Mouse (Mus musculus) heart, postnatal 25 days (tissue): ENCODE data around the gene Cks2. TPM values are rescaled to one million over a fixed set of nuclear protein-coding genes. Genes with fewer than 3 reads are reported as not detected.
"Not testable (repeated sequence)": the region's sequence is repeated elsewhere in the genome, so short reads cannot be mapped to it uniquely, and the experiment has no call there.

ENCODE experiments used
- DNase-seq: peaks from one replicate; pipeline ENCODE4 v3.0.0; 2022; ENCODE audit warnings: low spot score
- intact Hi-C: fragments of 180-260 bp; cut with DNase I; formaldehyde crosslinking; loops from one replicate; pipeline ENCODE4 v1.15.1; 2025
- total RNA-seq, 2 experiments: library from RNA; stranded (reverse); gene quantifications; 2 replicates each; pipeline ENCODE4 v1.2.3; 2021

The Cks2 gene
- total RNA-seq, 2 experiments from 2014 or later: 1.8 to 2.5 TPM

DNA sequence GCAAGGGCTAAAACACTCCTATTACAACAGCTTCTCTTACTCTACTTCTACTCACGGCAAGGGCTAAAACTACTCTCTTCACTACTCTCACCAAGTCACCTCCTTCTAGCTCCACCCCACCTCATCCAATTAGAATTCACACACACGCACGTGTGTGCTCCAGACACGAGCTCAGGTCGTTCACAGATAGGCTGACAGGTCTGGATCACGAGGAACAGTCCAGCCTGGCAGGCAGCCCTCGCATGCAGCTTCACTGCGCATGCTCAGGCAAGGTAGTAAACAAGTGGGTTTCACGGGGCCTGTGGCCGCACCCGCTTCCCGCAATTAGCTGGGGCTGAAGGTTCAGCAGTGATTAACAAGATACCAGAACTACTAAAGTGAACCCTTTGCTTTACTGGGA is 23.2 kb downstream of the Cks2 start:
- DNase-seq, intact Hi-C loops: not testable (repeated sequence)

DNA sequence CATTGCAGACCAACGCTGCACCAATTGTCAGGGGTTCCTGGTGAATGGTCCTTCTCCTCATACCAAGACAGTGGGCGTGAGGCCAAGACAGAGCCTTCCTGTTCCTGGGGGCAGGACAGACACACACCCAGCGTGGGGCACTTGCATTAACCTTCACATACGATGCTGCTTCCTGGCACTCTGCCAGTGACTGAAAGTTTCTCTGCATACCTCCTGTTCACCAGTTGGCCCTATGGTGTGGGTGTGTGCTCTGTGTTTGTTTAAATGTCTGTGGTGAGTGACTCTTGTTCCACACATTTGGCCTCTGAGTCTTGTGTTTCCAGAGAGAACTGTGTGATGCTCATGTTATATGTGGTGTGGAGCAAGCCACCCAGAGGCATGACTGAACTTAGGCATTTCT is 31.6 kb downstream of the Cks2 start:
- intact Hi-C loops: no loop called here
- DNase-seq: no peak

DNA sequence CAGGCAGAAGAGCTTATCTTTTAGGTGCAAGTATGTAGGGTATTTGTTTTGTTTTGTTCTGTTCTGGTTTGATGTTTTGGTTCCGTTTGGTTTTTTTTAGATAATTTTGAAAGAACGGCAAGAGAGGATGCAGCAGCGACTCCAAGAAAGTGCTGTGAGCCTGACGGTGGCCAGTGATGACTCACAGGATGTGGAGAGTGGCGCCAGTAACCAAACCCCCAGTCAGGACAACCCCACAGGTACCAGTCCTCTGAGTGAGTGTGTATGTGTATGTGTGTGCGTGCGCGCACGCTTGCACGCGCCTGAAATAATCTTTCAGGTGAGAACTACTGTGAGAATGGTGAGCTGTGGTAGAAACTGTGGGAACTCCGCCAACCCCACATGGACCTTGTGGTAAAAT is 32.0 kb downstream of the Cks2 start:
- no peak for DNase-seq
- intact Hi-C loops: no loop called here

DNA sequence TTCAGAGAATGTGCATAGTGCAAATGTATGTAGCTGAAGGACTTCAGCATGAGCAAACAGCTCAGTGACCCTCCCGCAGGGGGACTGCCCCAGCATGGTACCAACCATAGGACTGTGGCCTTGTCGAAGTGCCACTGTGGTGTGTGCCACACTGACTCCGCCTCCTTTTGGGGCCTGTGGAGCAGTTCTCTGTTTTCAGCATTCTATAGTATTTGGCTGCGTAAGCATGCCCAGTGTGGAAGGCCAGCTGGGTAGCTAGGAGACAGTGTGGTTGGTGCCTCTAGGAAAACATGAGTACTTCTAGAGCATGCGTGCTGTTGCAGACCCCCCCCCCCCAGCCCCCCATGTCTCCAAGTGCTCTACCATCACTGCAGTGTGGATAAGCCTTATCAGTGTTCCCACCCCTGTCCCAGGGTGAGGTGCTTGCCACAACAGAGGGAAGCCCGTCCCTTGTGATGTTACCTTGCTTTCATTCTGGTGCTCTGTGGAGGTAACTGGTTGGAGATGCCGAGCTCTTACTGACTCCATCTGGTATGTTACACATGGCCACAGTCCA is 32.7 kb downstream of the Cks2 start:
- intact Hi-C loops: no loop called here
- no peak for DNase-seq

DNA sequence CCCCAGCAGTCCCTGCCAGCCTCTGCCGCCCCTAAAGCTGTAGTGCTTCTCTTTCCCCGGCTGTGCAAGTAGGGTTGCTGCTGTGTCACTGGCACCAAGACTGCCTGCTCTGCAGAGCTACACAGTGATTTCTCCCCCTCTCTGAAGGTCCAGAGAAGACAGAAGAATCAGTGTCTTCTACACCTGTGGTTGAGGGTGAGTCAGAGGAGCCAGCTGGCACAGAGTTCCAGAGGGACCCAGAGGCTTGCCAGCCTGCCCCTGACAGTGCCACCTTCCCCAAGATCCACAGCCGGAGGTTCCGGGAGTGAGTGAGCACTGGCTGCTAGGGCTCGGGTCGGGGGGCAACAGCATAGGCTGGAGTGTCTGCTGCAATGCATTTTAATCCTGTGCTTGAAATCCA is 33.7 kb downstream of the Cks2 start:
- no peak for DNase-seq
- intact Hi-C loops: no loop called here

DNA sequence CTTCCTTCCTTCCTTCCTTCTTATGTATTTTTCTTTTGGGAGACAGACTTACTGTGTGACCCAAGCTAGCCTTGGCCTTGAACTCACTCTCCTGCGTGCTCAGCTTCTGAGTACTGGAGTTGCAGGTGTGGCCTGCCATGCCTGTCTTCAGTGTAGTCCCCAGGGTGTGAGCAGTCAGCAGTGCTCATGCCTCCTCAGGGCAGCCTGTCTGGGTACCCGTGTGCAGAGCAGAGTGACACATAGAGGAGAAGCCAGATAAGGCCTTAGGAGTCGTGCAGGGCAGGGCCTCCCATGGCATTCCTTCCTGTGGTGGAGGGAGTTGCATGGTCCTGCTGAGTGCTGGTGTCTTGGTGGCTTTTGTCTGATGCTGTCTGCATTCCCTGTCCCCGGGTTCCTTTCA is 34.3 kb downstream of the Cks2 start:
- intact Hi-C loops: no loop called here
- DNase-seq: no peak

DNA sequence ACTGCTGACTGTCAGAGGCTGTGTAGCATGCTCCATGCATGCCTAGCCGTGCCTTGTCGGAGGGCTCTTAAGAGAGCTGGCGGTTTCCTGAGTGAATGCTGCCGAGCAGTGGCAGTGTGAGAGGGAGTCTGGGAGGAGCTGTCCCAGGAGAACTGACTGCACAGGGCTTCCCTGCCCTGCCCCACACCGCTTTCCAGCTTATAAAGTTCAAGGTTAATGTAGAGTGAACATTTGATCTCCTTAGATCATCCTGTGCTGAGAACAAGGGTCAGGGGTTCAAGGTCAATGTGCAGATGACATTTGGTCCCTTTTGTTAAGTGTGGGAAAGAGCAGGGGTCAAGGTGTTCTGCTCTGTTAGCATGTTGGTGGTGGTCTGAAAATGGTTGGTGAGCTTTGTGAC is 36.0 kb downstream of the Cks2 start:
- intact Hi-C loops: no loop called here
- no peak for DNase-seq

DNA sequence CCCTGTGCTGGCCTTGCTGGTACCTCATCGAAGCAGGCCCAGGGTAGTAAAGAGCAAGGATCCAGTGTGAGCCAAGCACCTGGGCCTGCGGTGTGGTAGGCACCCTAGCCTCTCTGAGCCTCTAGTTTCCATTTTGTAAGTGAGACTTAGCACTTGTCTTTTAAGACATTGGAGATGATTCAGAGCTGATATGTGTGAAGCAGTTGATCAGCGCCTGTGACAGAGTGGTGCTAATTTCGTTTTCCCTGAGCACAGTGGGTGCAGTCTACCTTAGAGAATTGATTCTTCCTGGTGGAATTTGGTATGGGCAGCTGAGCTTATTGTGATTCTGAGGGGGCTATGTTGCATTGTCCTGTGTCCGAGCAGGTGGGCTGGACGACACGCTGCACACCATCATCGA is 36.6 kb downstream of the Cks2 start:
- DNase-seq: no peak
- intact Hi-C loops: no loop called here

DNA sequence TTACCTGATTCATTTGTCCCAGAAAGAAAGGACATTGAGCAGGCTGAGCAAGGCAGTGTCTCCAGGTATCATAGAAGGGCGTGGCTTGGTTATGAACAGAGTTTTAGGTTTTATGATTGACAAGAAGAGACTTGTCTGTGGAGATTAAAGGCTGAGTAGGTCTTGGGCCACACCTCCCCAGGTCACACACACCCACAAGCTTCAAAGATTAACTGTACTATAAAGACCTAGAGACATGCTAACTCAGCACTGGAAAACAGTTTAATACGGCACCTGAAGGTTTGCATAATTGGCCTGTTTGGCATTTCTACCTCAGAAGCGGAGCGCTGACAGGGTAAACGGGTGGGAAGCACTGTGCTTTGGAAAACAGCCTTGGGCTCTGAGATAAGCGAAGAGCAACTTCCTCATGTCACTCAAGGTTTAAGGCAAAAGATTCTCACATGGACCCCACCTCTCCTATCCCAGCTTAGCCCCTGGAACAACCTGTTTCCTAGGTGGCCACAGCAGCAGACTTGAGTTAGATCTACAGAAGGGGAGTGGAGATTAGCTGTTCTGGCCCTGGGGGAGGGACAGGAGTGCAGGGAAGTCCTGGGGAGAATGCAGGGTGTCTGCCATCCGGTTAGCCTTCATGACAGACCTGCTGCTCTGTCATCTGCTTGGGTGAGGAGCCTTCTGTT is 40.4 kb downstream of the Cks2 start:
- DNase-seq: no peak
- intact Hi-C loops: no loop called here

DNA sequence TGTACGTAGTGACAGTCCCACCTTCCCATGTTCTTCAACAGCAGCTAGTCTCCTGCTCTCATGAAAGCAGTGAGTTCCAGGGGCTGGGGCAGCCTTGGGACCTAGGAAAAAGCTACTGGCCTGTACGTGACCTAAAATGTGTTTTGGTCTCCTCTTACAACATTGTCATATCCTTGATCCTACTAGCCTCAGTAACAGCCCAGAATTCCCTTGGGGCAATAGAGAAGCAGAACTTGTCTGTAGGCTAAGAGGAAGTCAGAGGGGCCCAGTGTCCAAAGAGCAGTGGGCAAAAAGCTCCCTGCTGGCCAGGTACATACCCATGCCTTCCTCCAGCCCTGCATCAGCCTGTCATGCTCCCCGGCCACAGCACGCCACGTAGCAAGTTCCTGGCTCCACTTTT is 41.9 kb downstream of the Cks2 start:
- DNase-seq: no peak
- intact Hi-C loops: no loop called here

DNA sequence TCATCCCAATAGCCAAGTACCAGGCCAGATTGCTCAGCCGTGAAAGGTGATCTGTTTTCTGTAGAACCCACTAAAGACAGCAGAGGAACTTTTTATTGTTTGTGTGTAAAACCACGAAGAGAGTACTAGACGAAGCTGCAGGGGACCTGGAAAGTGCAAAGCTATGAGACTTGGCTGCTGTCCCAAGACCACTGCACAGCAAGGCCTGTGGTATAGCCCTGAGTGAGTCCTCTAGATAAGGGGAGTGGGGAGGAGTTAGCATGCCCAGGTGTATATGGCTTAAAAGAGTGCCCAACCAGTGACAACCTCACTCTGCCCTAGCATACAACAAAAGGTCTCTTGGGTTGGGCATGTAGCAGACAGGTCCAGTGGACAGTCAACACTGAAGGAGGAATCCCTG is 43.7 kb downstream of the Cks2 start:
- intact Hi-C loops: no loop called here
- DNase-seq: no peak

DNA sequence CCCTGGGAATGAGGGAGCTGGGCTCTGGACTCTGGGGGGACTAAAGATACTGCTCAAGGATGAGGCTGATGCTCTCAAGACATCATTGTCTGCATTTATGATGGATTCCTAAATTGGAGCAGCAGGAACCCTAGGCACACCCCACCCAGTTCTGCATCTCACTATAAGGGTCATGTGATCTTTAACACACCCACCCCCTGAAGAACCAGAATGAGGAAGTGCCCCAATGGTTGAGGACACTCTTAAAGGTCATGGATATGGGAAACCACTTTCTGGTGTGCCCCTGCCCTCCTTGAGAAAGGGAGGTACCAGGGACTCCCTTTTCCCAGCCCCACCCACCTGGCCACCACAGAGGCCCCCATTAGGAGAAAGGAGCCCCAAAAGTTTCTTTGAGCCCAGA is 51.4 kb downstream of the Cks2 start:
- intact Hi-C loops: no loop called here
- DNase-seq: no peak

DNA sequence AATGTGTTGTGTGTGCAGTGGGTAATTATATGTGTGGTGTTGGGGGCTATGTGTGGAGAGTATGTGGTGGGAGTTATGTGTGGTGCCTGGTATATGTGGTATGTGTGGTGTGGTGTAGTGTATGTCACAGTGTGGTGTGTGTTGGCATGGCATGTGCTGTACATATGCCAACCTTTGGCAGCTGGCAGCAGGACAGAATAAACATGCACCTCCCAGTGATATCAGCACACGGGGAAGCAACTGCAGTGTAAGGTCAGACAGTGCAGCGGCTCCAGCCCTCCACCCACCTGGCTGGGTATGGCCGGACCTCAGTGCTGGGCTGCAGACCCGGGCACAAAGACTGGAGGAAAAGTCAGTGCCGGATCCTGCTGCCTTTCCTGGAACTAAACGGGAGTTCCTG is 52.4 kb downstream of the Cks2 start:
- intact Hi-C loops: no loop called here
- DNase-seq: no peak

DNA sequence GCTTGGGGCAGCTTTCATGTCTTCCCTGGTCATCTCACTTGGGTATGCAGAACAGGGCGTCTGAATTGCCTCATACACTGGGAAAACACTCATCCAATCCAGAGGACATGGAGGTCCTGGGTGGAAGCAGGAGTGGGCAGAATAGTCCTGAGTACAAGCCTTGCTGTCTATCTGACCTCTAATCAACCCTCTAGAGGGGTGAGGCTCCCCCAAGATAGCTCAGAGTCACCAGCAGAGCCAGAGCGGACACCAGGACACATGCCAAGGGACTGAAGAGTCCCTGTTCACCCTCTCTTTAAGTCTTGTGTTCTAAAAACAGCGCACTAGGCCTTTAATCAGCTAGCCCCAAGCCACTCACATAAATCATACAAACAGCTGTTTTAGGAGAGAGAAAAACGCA is 52.9 kb downstream of the Cks2 start:
- intact Hi-C loops: no loop called here
- no peak for DNase-seq

DNA sequence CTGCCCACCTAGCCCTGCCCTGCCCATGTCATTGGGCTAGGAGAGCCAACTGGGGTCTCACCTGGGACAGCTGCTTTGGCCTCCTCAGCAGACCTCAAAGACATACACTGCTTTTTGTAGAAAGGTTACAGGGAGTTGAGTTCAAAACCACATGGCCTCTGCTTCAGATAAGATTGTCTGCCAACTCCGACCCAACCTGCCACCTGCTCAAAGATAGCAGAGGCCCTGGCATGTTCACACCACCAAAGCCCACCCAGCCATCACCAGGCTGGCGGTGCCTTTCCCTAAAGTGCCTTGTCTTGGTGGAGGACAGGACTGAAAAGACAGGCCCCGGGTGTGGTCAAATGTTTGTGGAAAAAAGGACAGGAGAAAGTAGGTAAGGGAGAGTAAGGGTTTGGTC is 53.3 kb downstream of the Cks2 start:
- no peak for DNase-seq
- intact Hi-C loops: no loop called here

Other genes with a start within 250 kb of the Cks2 start
- gene S1pr3, start 236.6 kb upstream of the Cks2 start, total RNA-seq: 10 to 100 TPM; 14.1 to 14.4 TPM
- gene Shc3, start 75.8 kb upstream of the Cks2 start, total RNA-seq: 1 to 10 TPM; 2.3 TPM
- gene Secisbp2, start 6.5 kb downstream of the Cks2 start, total RNA-seq: 10 to 100 TPM; 13.9 to 14.6 TPM
- gene Sema4d, start 148.5 kb downstream of the Cks2 start, total RNA-seq: 10 to 100 TPM; 61.6 to 70.0 TPM
- gene Gadd45g, start 201.4 kb downstream of the Cks2 start, total RNA-seq: 10 to 100 TPM; 11.6 to 21.6 TPM